Mouse (Mus musculus) heart, embryonic 14.5 days (tissue): ENCODE results near the gene Gm11733. TPM values are rescaled to one million over a fixed set of nuclear protein-coding genes. Genes with fewer than 3 reads are reported as not detected.

ENCODE experiments used
- ATAC-seq: fragments of 200-750 bp; cut with Nextera tagmentation; 2 replicates; pipeline ENCODE4 v1.8.0; 2017; ENCODE audit warnings: low read depth, moderate TSS enrichment; ENCODE audit not compliant: insufficient number of reproducible peaks, insufficient read depth, low FRiP score
- H3K27ac ChIP-seq, 2 experiments: fragments of 200-500 bp in 1 of 2; fragments of 300-500 bp in 1 of 2; sonication (generic) in 1 of 2; replicated peaks in 1 of 2; 2 replicates each; pipeline ENCODE4 v1.5.1; 2012 to 2014; ENCODE audit warnings: low read depth in 2 of 2, low read length in 2 of 2, control low read depth in 1 of 2, mild to moderate bottlenecking in 1 of 2, mixed read lengths in 1 of 2; ENCODE audit not compliant: control insufficient read depth in 1 of 2, insufficient read depth in 1 of 2
- H3K27me3 ChIP-seq: fragments of 300-500 bp; sonication (generic); 2 replicates; pipeline ENCODE4 v1.6.1; 2014; ENCODE audit warnings: mild to moderate bottlenecking, low read length, control low read depth; ENCODE audit not compliant: control insufficient read depth, insufficient read depth
- H3K36me3 ChIP-seq: fragments of 300-500 bp; sonication (generic); 2 replicates; pipeline ENCODE4 v1.6.1; 2014; ENCODE audit warnings: mild to moderate bottlenecking, control low read depth, low read length, mixed read lengths; ENCODE audit not compliant: control insufficient read depth, insufficient read depth
- H3K4me1 ChIP-seq, 2 experiments: fragments of 200-500 bp in 1 of 2; fragments of 300-500 bp in 1 of 2; sonication (generic) in 1 of 2; 2 replicates each; pipeline ENCODE4 v1.6.1; 2012 to 2014; ENCODE audit warnings: low read length in 2 of 2, control low read depth in 1 of 2, mixed read lengths in 1 of 2; ENCODE audit not compliant: control insufficient read depth in 2 of 2, insufficient read depth in 2 of 2
- H3K4me2 ChIP-seq: fragments of 300-500 bp; sonication (generic); 2 replicates; pipeline ENCODE4 v1.6.1; 2014; ENCODE audit warnings: mild to moderate bottlenecking, low read length
- H3K4me3 ChIP-seq, 2 experiments: fragments of 200-500 bp in 1 of 2; fragments of 300-500 bp in 1 of 2; sonication (generic) in 1 of 2; 2 replicates each; pipeline ENCODE4 v1.5.1; 2012 to 2014; ENCODE audit warnings: low read length in 2 of 2, mild to moderate bottlenecking in 2 of 2, control low read depth in 1 of 2, low read depth in 1 of 2, moderate library complexity in 1 of 2; ENCODE audit not compliant: control insufficient read depth in 1 of 2, insufficient read depth in 1 of 2
- H3K9ac ChIP-seq: fragments of 300-500 bp; sonication (generic); 2 replicates; pipeline ENCODE4 v1.6.1; 2014; ENCODE audit warnings: mild to moderate bottlenecking, low read length
- H3K9me3 ChIP-seq: fragments of 300-500 bp; sonication (generic); 2 replicates; pipeline ENCODE4 v1.6.1; 2016; ENCODE audit warnings: low read length, control low read depth; ENCODE audit not compliant: control insufficient read depth
- WGBS: fragments of 180-500 bp; shearing (Covaris S2); extraction: QIAGEN DNeasy Blood & Tissue Kit; methylation state at CpG from one replicate; pipeline ENCODE4 v1.1.7; 2014; 5-methylcytosine and 5-hydroxymethylcytosine counted together
- polyA plus RNA-seq: library from polyadenylated mRNA; unstranded; fragments of >200 nt; fragmentation: Nextera tagmentation; extraction: Ambion mirVana; gene quantifications from 2 replicates; pipeline ENCODE4 v1.2.1, GENCODE M21; 2014

Gm11733 gene
- polyA plus RNA-seq, 1 experiment from 2014 or later: 0.08 TPM

DNA sequence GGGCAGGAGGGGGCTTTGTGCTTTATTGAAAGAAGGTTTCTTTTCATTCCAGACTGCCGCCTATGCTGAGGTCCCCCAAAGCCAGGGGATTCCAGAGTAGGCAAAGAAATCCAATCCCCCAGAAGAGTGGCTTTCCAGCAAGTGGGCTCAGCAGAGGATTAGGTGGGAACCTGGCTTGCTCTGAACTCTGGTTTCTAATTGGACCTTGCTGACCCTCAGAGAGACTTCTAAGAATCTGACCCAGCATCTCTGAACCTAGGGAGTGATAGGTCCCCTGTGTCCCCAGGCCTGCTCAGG lies 8.0 kb downstream of the Gm11733 start:
- ATAC-seq: no peak
- Histone ChIP-seq H3K27ac (no peak overlapping the region), H3K4me2 (no peak overlapping the region), H3K4me3 (no peak overlapping the region), H3K9ac (no peak overlapping the region), H3K4me1 (0 out of 4 replicates have a peak, but pooled peaks cover 0 to under 1% of the 10 kb centered on the region in 2 experiments), H3K27me3 (peaks cover 16% of the 10 kb centered on the region), H3K9me3 (no peaks in the 10 kb centered on the region; the same call in 1 of the 2 replicates), H3K36me3 (no peaks in the 10 kb centered on the region)
- WGBS: 76% methylated on average over 1 of the region's 1 CpGs

DNA sequence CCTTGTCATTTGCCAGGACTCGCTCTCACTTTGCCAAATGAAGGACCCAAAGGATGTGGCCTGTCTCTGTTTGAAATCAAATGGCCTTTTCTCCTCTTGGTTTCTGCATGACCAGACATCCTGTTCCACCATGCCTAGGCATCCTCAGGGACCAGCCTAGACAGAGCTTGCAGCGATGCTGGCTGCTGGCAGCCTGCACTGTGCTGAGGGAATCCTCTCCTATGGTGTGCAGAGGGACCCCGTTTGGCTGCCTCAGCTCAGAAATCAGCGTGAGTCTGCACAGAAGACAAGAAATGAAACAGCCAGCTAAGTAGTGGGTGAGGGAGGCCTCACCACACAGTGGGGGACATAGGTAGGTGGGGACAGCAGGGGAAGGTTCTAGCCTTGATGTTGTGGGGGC lies 12.6 kb downstream of the Gm11733 start:
- H3K36me3 ChIP-seq: no peaks in the 10 kb centered on the region
- H3K9me3 ChIP-seq: 0 out of 2 replicates have a peak, but pooled peaks cover 3% of the 10 kb centered on the region
- no peak overlapping the region for H3K9ac ChIP-seq
- H3K4me2 ChIP-seq: no peak overlapping the region
- no peak overlapping the region for H3K27ac ChIP-seq
- 43% methylated on average over 4 of the region's 4 CpGs for WGBS
- H3K4me3 ChIP-seq: no peak overlapping the region
- ATAC-seq: no peak
- 0 out of 4 replicates have a peak, but pooled peaks cover 2 to 4% of the 10 kb centered on the region in 2 experiments for H3K4me1 ChIP-seq
- H3K27me3 ChIP-seq: peaks cover 16% of the 10 kb centered on the region

DNA sequence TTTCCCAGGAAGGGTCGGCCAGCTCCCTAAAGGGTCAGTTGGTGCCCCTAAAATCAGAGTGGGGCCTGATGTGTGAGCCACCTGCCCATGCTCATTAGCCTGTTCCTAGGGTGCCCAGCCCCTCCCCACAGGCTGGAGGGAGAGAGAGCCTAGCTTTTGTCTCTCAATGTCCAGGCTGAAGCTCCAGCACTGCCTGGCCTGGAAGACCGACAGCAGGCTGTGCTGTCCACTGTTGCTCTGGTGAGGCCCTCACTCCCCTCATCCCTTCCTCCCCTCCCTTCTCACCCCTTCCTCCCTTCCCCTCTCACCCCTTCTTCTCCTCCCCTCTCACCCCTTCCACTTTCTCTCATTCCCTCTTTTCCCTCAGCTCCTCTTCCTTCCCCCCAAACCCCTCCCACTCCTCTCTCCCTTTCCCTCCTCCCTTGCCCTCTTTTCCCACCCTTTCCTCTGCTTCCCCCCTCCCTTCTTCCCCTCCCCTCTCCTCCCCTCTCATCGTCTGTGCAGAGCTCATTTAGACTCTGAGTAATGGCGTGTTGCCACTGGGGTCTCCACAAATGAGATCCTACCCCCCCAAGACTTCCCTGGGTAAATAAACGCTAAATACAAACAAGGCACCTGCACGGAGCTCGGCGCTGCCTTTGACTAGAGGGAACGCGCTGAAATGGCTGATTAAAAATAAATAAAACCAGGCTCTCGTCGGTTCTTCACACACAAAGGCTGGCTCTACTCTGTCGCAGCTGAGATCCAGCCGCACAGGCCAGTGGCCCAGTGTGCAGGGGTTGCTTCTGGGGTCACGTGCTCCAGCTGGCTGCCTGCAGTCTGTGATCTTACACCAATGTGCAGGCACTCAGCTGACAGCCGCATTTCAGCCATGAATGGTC lies 13.3 kb downstream of the Gm11733 start:
- Histone ChIP-seq H3K9me3 (0 out of 2 replicates have a peak, but pooled peaks cover 3% of the 10 kb centered on the region), H3K4me1 (0 out of 4 replicates have a peak, but pooled peaks cover 2 to 4% of the 10 kb centered on the region in 2 experiments), H3K4me2 (no peak overlapping the region; the same call in 1 of the 2 replicates), H3K4me3 (no peak overlapping the region), H3K9ac (peak overlapping the region; percentile 40; the same call in 1 of the 2 replicates), H3K27ac (0 out of 4 replicates have a peak overlapping the region, but pooled peaks of 1 of the 2 experiments have one; percentile 21), H3K27me3 (peaks cover 16% of the 10 kb centered on the region), H3K36me3 (no peaks in the 10 kb centered on the region)
- ATAC-seq: no peak
- 35% methylated on average over 16 of the region's 16 CpGs for WGBS

DNA sequence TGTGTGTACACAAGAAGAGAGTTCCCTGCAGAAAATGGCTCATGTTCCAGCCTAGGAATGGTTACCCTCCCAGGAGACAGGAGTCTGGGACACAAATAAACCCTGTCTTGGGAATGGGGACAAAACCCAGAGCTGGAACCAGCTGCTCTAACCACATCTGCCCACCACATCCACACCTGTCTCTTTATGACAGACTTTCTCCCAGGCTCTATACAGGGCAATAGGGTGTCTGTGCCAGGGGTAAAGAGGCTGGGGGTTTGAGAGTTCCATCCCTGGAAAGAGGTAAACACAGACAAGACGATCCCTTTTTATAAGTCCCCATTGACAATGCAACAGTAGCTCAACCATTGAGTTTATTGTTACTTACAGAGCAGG lies 14.0 kb downstream of the Gm11733 start:
- no peaks in the 10 kb centered on the region for H3K36me3 ChIP-seq
- H3K4me1 ChIP-seq: 0 out of 4 replicates have a peak, but pooled peaks cover 2 to 4% of the 10 kb centered on the region in 2 experiments
- no peak overlapping the region for H3K4me2 ChIP-seq
- 0 out of 2 replicates have a peak, but pooled peaks cover 3% of the 10 kb centered on the region for H3K9me3 ChIP-seq
- no peak overlapping the region for H3K4me3 ChIP-seq
- WGBS: 74% methylated on average over 1 of the region's 1 CpGs
- H3K27ac ChIP-seq: no peak overlapping the region
- peaks cover 16% of the 10 kb centered on the region for H3K27me3 ChIP-seq
- no peak overlapping the region for H3K9ac ChIP-seq
- ATAC-seq: no peak

DNA sequence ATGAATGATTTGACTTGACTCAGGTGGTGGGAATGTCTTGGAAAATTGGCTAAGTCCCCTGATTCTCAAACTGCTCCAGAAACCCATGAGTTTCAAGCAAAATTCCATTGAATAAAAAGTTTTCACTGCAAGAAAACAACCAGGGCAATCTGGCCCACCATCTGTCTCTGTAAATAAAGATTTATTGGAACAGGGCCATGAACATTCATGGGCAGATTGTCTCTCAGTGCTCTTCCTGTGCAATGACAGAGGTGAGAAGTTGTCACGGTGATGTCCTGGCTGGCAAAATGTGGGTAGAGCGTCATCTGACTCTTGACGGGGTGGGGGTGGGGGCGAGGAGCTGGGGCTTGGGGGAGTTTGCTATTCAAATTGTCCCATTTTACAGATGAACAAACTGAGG lies 24.8 kb downstream of the Gm11733 start:
- Histone ChIP-seq H3K27ac (no peak overlapping the region), H3K9me3 (peaks cover 2% of the 10 kb centered on the region), H3K4me3 (no peak overlapping the region), H3K4me2 (no peak overlapping the region), H3K36me3 (no peaks in the 10 kb centered on the region), H3K27me3 (no peaks in the 10 kb centered on the region), H3K4me1 (no peaks in the 10 kb centered on the region), H3K9ac (no peak overlapping the region)
- no peak for ATAC-seq
- WGBS: 92% methylated on average over 4 of the region's 4 CpGs

DNA sequence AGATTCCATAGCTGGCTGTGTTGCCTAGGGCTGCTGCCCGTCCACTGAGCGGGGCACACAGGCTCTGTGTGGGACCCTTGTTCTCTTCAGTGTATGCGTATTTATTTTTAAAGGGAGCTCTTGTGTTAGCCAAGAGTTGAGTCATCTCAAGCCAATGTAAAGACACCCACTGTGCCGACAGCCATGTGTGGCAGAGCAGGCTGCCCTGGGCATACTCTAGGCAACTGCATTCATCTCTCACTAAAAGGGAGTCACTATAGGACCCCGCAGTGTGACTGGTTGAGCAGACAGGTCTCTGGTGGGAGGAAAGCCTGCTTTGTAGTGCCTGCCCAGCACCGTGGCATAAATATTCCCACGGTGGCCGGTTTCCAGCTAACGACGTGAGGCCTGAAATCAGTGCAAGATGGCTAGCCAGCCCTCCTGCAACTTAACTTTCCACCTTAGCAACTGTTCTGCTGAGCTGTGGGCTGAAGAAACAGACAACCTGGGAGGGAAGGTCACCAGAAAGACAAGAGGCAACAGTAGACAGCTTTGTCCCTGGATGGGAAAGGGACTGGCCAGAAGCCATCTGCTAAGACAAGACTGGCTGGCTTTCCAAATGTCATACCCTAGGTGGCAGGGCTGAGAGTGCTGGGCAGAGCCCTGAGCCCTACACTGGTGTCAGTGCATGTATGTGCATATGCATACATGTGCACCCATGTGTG lies 31.7 kb downstream of the Gm11733 start:
- no peak overlapping the region for H3K4me2 ChIP-seq
- H3K4me1 ChIP-seq: no peaks in the 10 kb centered on the region
- no peak overlapping the region for H3K27ac ChIP-seq
- WGBS: 80% methylated on average over 10 of the region's 10 CpGs
- no peak overlapping the region for H3K9ac ChIP-seq
- H3K36me3 ChIP-seq: no peaks in the 10 kb centered on the region
- peaks cover 3% of the 10 kb centered on the region; the same call in 1 of the 2 replicates for H3K9me3 ChIP-seq
- H3K27me3 ChIP-seq: no peaks in the 10 kb centered on the region
- ATAC-seq: no peak
- H3K4me3 ChIP-seq: no peak overlapping the region

DNA sequence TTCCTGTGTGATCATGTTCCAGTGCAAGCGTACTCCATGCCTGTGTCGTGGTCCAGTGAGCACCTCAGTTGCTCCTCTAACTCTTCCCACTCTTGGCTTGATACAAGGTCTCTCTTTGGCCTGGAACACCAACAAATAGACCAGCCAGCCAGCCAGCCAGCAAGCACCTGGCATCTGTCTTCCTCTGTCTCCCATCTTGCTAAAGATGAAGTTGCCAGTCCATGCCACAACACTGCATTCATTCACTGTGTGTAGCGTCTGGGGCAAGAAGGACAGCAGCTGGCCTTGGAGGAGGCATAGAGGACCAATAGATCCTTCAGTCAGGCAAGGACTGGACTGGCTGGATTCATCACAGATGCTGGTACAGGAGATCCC lies 32.2 kb downstream of the Gm11733 start:
- 85% methylated on average over 3 of the region's 3 CpGs for WGBS
- no peak overlapping the region for H3K4me2 ChIP-seq
- H3K27me3 ChIP-seq: no peaks in the 10 kb centered on the region
- H3K27ac ChIP-seq: no peak overlapping the region
- H3K9me3 ChIP-seq: peaks cover 3% of the 10 kb centered on the region; the same call in 1 of the 2 replicates
- no peaks in the 10 kb centered on the region for H3K4me1 ChIP-seq
- H3K36me3 ChIP-seq: no peaks in the 10 kb centered on the region
- no peak overlapping the region for H3K4me3 ChIP-seq
- ATAC-seq: no peak
- no peak overlapping the region for H3K9ac ChIP-seq
